Mouse (Mus musculus) forebrain, embryonic 14.5 days (tissue): ENCODE measurements around the gene Arhgef3. TPM values are rescaled to one million over a fixed set of nuclear protein-coding genes. Genes with fewer than 3 reads are reported as not detected.

ENCODE experiments used
- ATAC-seq: fragments of 200-750 bp; cut with Nextera tagmentation; 2 replicates; pipeline ENCODE4 v1.8.0; 2017; ENCODE audit warnings: mild to moderate bottlenecking, moderate library complexity
- DNase-seq: peaks from one replicate; pipeline ENCODE4 v3.0.0-alpha.2; 2015; ENCODE audit warnings: low spot score
- H3K27ac ChIP-seq: fragments of 300-500 bp; sonication (generic); 2 replicates; pipeline ENCODE4 v1.5.1; 2014; ENCODE audit warnings: low read depth, mild to moderate bottlenecking, control low read depth, low read length, moderate library complexity
- H3K27me3 ChIP-seq: fragments of 300-500 bp; sonication (generic); replicated peaks from 2 replicates; pipeline ENCODE4 v1.6.1; 2014; ENCODE audit warnings: low read length, control low read depth, mixed read lengths; ENCODE audit not compliant: control insufficient read depth, insufficient read depth
- H3K36me3 ChIP-seq: fragments of 300-500 bp; sonication (generic); 2 replicates; pipeline ENCODE4 v1.6.1; 2014; ENCODE audit warnings: low read length, control low read depth; ENCODE audit not compliant: control insufficient read depth, insufficient read depth
- H3K4me1 ChIP-seq: fragments of 300-500 bp; sonication (generic); 2 replicates; pipeline ENCODE4 v1.6.1; 2014; ENCODE audit warnings: antibody characterized with exemption, low read length, control low read depth; ENCODE audit not compliant: control insufficient read depth, insufficient read depth
- H3K4me2 ChIP-seq: fragments of 300-500 bp; sonication (generic); 2 replicates; pipeline ENCODE4 v1.6.1; 2014; ENCODE audit warnings: mild to moderate bottlenecking, control low read depth, low read length
- H3K4me3 ChIP-seq: fragments of 300-500 bp; sonication (generic); 2 replicates; pipeline ENCODE4 v1.5.1; 2014; ENCODE audit warnings: low read depth, low read length, control low read depth
- H3K9ac ChIP-seq: fragments of 300-500 bp; sonication (generic); 2 replicates; pipeline ENCODE4 v1.6.1; 2014; ENCODE audit warnings: mild to moderate bottlenecking, low read length, control low read depth, moderate library complexity
- H3K9me3 ChIP-seq: fragments of 300-500 bp; sonication (generic); replicated peaks from 2 replicates; pipeline ENCODE4 v1.6.1; 2016; ENCODE audit warnings: low read length, control low read depth, mixed read lengths; ENCODE audit not compliant: control insufficient read depth
- WGBS: fragments of 180-500 bp; shearing (Covaris S2); extraction: QIAGEN DNeasy Blood & Tissue Kit; methylation state at CpG from one replicate; pipeline ENCODE4 v1.1.7; 2014; 5-methylcytosine and 5-hydroxymethylcytosine counted together
- polyA plus RNA-seq: library from polyadenylated mRNA; unstranded; fragments of >200 nt; fragmentation: Nextera tagmentation; extraction: Ambion mirVana; gene quantifications from 2 replicates; pipeline ENCODE4 v1.2.1, GENCODE M21; 2014

The Arhgef3 gene
- polyA plus RNA-seq, 1 experiment from 2014 or later = 3.0 TPM

- no peak overlapping the region for H3K9ac ChIP-seq
- H3K4me3 ChIP-seq = no peak overlapping the region
- H3K27me3 ChIP-seq = no peaks in the 10 kb centered on the region
- no peak overlapping the region for H3K27ac ChIP-seq
- H3K4me2 ChIP-seq = no peak overlapping the region
- H3K9me3 ChIP-seq = no peaks in the 10 kb centered on the region
- no peaks in the 10 kb centered on the region for H3K36me3 ChIP-seq
- ATAC-seq (no peak), DNase-seq (no peak)
- peaks cover 3% of the 10 kb centered on the region; the same call in 1 of the 2 replicates for H3K4me1 ChIP-seq
- whole genome bisulfite sequencing = 94% methylated on average over 25 of the region's 25 CpGs
Measured at GRCm38 (mm10) chr14:27231974-27232780, 117.5 kb downstream of the Arhgef3 start.

- ATAC-seq (no peak), DNase-seq (no peak)
- H3K9me3 ChIP-seq = no peaks in the 10 kb centered on the region
- no peak overlapping the region for H3K4me3 ChIP-seq
- 92% methylated on average over 7 of the region's 7 CpGs for WGBS
- H3K36me3 ChIP-seq = no peaks in the 10 kb centered on the region
- no peak overlapping the region for H3K9ac ChIP-seq
- peaks cover 3% of the 10 kb centered on the region; the same call in 1 of the 2 replicates for H3K4me1 ChIP-seq
- H3K4me2 ChIP-seq = no peak overlapping the region
- no peaks in the 10 kb centered on the region for H3K27me3 ChIP-seq
- H3K27ac ChIP-seq = no peak overlapping the region
Measured at GRCm38 (mm10) chr14:27233056-27233455, 118.4 kb downstream of the Arhgef3 start.

- Histone ChIP-seq H3K9ac (no peak overlapping the region), H3K4me3 (no peak overlapping the region), H3K27me3 (no peaks in the 10 kb centered on the region), H3K4me2 (no peak overlapping the region), H3K4me1 (peaks cover 3% of the 10 kb centered on the region; the same call in 1 of the 2 replicates), H3K9me3 (no peaks in the 10 kb centered on the region), H3K27ac (no peak overlapping the region), H3K36me3 (no peaks in the 10 kb centered on the region)
- 90% methylated on average over 2 of the region's 2 CpGs for WGBS
- ATAC-seq = no peak
- DNase-seq = no peak
Measured at GRCm38 (mm10) chr14:27233656-27234055, 119.0 kb downstream of the Arhgef3 start.

GRCm38 (mm10) chr14:27234270-27234840 lies 119.7 kb downstream of the Arhgef3 start:
- H3K4me2 ChIP-seq = no peak overlapping the region
- H3K27me3 ChIP-seq = no peaks in the 10 kb centered on the region
- H3K4me3 ChIP-seq = no peak overlapping the region
- 71% methylated on average over 4 of the region's 4 CpGs for WGBS
- no peak for ATAC-seq
- H3K36me3 ChIP-seq = no peaks in the 10 kb centered on the region
- H3K4me1 ChIP-seq = peaks cover 3% of the 10 kb centered on the region; the same call in 1 of the 2 replicates
- no peak overlapping the region for H3K27ac ChIP-seq
- H3K9ac ChIP-seq = no peak overlapping the region
- DNase-seq = no peak
- no peaks in the 10 kb centered on the region for H3K9me3 ChIP-seq

- Histone ChIP-seq H3K4me1 (no peaks in the 10 kb centered on the region), H3K9ac (no peak overlapping the region), H3K36me3 (no peaks in the 10 kb centered on the region), H3K27me3 (no peaks in the 10 kb centered on the region), H3K9me3 (no peaks in the 10 kb centered on the region), H3K4me2 (no peak overlapping the region), H3K4me3 (no peak overlapping the region), H3K27ac (no peak overlapping the region)
- ATAC-seq = no peak
- DNase-seq = no peak
- 81% methylated on average over 6 of the region's 6 CpGs for WGBS
Measured at GRCm38 (mm10) chr14:27235897-27236553, 121.3 kb downstream of the Arhgef3 start.

- no peaks in the 10 kb centered on the region for H3K27me3 ChIP-seq
- no peaks in the 10 kb centered on the region for H3K36me3 ChIP-seq
- H3K4me1 ChIP-seq = no peaks in the 10 kb centered on the region
- no peak for ATAC-seq
- H3K4me3 ChIP-seq = no peak overlapping the region
- no peak overlapping the region for H3K4me2 ChIP-seq
- 74% methylated on average over 12 of the region's 12 CpGs for WGBS
- no peaks in the 10 kb centered on the region for H3K9me3 ChIP-seq
- H3K27ac ChIP-seq = no peak overlapping the region
- no peak overlapping the region for H3K9ac ChIP-seq
- peak; percentile 29 for DNase-seq
Measured at GRCm38 (mm10) chr14:27237522-27238187, 123.0 kb downstream of the Arhgef3 start.

- WGBS = 91% methylated on average over 8 of the region's 8 CpGs
- no peaks in the 10 kb centered on the region for H3K27me3 ChIP-seq
- H3K4me1 ChIP-seq = no peaks in the 10 kb centered on the region
- H3K4me3 ChIP-seq = no peak overlapping the region
- no peaks in the 10 kb centered on the region for H3K9me3 ChIP-seq
- H3K9ac ChIP-seq = no peak overlapping the region
- H3K36me3 ChIP-seq = no peaks in the 10 kb centered on the region
- no peak overlapping the region for H3K27ac ChIP-seq
- ATAC-seq = no peak
- no peak overlapping the region for H3K4me2 ChIP-seq
- no peak for DNase-seq
Measured at GRCm38 (mm10) chr14:27238600-27239118, 124.0 kb downstream of the Arhgef3 start.

GRCm38 (mm10) chr14:27239551-27240091 lies 124.9 kb downstream of the Arhgef3 start:
- DNase-seq = no peak
- Histone ChIP-seq H3K36me3 (no peaks in the 10 kb centered on the region), H3K27me3 (no peaks in the 10 kb centered on the region), H3K4me3 (no peak overlapping the region), H3K9me3 (no peaks in the 10 kb centered on the region), H3K9ac (no peak overlapping the region), H3K4me2 (no peak overlapping the region), H3K27ac (no peak overlapping the region), H3K4me1 (no peaks in the 10 kb centered on the region)
- 93% methylated on average over 3 of the region's 3 CpGs for WGBS
- ATAC-seq = no peak
